Mouse (Mus musculus): ENCODE data around the gene Hmg20b. TPM values are rescaled to one million over a fixed set of nuclear protein-coding genes. Genes with fewer than 3 reads are reported as not detected.

Gene Hmg20b
- polyA plus RNA-seq, 1 experiment from 2014 or later, result 97.9 TPM

DNA sequence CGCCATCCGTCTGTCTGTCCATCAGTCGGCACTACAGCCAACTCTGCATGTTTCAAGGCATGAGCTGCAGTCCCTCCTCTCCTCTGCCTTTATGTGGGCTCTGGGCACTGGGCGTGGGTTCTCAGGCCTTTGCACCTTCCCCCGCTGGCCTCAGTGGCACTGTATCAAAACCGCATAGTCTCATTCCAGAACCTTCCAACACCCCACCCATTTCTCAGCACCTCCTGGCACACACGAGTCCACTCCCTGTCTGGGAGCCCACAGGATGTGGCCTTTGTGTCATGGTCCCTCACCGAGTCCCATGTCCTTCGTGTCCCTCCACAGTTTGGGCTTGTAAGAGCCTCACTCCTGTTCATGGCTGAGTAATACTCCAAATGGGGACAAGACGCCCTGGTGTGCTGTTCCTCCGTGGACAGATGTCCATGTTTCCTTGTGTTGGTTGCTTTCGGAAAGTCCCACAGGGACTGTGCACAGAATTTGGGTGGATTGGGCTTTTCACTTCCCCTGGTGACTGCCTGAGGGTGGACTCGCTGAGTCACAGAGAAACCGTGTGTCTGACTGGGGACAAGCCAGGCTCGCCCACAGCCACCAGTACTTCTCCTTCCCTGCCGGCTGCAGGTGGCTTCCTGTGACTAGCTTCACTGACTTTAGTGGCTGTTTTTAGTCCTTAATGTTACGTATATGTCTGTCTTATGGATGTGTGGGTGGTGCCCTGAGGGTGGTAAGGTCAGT is 51.7 kb downstream of the Hmg20b start:
- Histone ChIP-seq H3K4me3 (no peak overlapping the region), H3K4me2 (replicated peaks) (no peak overlapping the region), H3K9me3 (no peaks in the 10 kb centered on the region), H3K9ac (replicated peaks) (no peak overlapping the region), H3K27ac (replicated peaks) (no peak overlapping the region), H3K36me3 (no peaks in the 10 kb centered on the region), H3K27me3 (no peaks in the 10 kb centered on the region), H3K4me1 (peaks cover 44% of the 10 kb centered on the region)
- 94% methylated on average over 17 of the region's 17 CpGs for WGBS
- ATAC-seq (ENCODE audit: low FRiP score, low read depth), result no peak

DNA sequence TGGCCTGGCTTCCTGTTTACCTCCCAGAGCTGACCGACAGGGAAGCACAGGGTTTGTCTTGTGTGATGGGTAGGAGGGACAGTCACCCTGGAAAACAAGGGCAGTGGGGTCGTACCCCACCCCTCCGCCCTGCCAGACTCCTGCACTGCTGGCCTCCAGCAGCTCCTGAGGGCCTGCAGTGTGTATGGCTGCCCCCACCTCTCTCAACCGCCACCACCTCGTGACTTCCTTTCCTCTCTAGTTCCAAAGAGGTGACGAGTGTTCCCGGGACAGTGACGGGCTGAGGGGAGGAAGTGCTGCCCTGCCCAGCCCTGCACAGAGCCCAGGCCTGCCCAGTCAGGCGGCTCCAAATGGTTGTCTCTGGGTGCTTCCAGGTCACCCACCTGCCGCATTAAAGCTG is 52.4 kb downstream of the Hmg20b start:
- Histone ChIP-seq H3K9ac (replicated peaks) (no peak overlapping the region), H3K27me3 (no peaks in the 10 kb centered on the region), H3K27ac (replicated peaks) (no peak overlapping the region), H3K4me3 (no peak overlapping the region), H3K9me3 (no peaks in the 10 kb centered on the region), H3K36me3 (no peaks in the 10 kb centered on the region), H3K4me1 (peaks cover 40% of the 10 kb centered on the region), H3K4me2 (replicated peaks) (no peak overlapping the region)
- no peak for ATAC-seq (ENCODE audit: low FRiP score, low read depth)
- WGBS, result 80% methylated on average over 10 of the region's 10 CpGs

DNA sequence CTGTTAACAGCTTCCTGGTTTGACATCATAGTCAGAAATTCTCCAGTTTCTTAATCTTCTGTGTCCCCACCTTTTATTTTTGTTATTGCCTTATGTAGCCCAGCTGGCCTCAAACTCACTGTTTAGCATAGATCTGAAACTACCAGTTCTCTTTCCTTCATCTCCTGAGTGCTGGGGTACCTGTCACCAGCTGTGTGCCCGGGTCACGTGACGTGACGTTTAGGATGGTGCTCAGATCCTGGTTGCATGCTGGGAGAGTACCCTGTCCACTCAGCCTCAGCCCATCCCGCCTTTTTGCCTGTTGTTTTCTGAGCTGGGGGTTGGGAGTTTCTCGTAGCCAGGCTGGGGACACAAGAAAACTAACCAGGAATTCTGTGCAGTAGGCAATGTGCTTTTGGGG is 53.0 kb downstream of the Hmg20b start:
- Histone ChIP-seq H3K9ac (replicated peaks) (no peak overlapping the region), H3K4me2 (replicated peaks) (no peak overlapping the region), H3K36me3 (no peaks in the 10 kb centered on the region), H3K9me3 (no peaks in the 10 kb centered on the region), H3K4me1 (peaks cover 35% of the 10 kb centered on the region), H3K27ac (replicated peaks) (no peak overlapping the region), H3K27me3 (no peaks in the 10 kb centered on the region), H3K4me3 (no peak overlapping the region)
- no peak for ATAC-seq (ENCODE audit: low FRiP score, low read depth)
- WGBS, result 86% methylated on average over 6 of the region's 6 CpGs

Small RNA genes lying within 50 kb of the gene (microRNA-seq; reads per million reads assigned to microRNA genes)
- gene Mir6913, result not detected

Other genes with a start within 250 kb of the Hmg20b start
- gene Map2k2, start 244.6 kb downstream of the Hmg20b start, polyA plus RNA-seq (2016; fragmentation: Nextera tagmentation; extraction: Ambion mirVana), result 245 and 248 TPM in 2 replicates
- gene Zbtb7a, start 215.3 kb downstream of the Hmg20b start, polyA plus RNA-seq (2016; fragmentation: Nextera tagmentation; extraction: Ambion mirVana), result 14.6 and 15.9 TPM in 2 replicates
- gene Pias4, start 182.6 kb downstream of the Hmg20b start, polyA plus RNA-seq (2016; fragmentation: Nextera tagmentation; extraction: Ambion mirVana), result 58.6 and 64.9 TPM in 2 replicates
- 531 and 534 TPM in 2 replicates for gene Eef2, start 173.8 kb downstream of the Hmg20b start, polyA plus RNA-seq (2016; fragmentation: Nextera tagmentation; extraction: Ambion mirVana)
- 77.3 and 79.6 TPM in 2 replicates for gene Dapk3, start 167.5 kb downstream of the Hmg20b start, polyA plus RNA-seq (2016; fragmentation: Nextera tagmentation; extraction: Ambion mirVana)
- 0.18 TPM in 1 of 2 replicates, not detected in the other for gene 4930442H23Rik, start 166.6 kb downstream of the Hmg20b start, polyA plus RNA-seq (2016; fragmentation: Nextera tagmentation; extraction: Ambion mirVana)
- gene Nmrk2, start 148.4 kb downstream of the Hmg20b start, polyA plus RNA-seq (2016; fragmentation: Nextera tagmentation; extraction: Ambion mirVana), result not detected in 2 replicates
- 35.5 and 37.2 TPM in 2 replicates for gene Atcay, start 119.6 kb downstream of the Hmg20b start, polyA plus RNA-seq (2016; fragmentation: Nextera tagmentation; extraction: Ambion mirVana)
- gene Zfr2, start 117.3 kb downstream of the Hmg20b start, polyA plus RNA-seq (2016; fragmentation: Nextera tagmentation; extraction: Ambion mirVana), result 12.1 and 13.6 TPM in 2 replicates
- 4.3 and 5.0 TPM in 2 replicates for gene Matk, start 97.5 kb downstream of the Hmg20b start, polyA plus RNA-seq (2016; fragmentation: Nextera tagmentation; extraction: Ambion mirVana)
- 168 and 169 TPM in 2 replicates for gene Mrpl54, start 83.5 kb downstream of the Hmg20b start, polyA plus RNA-seq (2016; fragmentation: Nextera tagmentation; extraction: Ambion mirVana)
- 34.8 and 36.1 TPM in 2 replicates for gene Apba3, start 83.5 kb downstream of the Hmg20b start, polyA plus RNA-seq (2016; fragmentation: Nextera tagmentation; extraction: Ambion mirVana)
- 6.6 and 7.5 TPM in 2 replicates for gene Tjp3, start 58.9 kb downstream of the Hmg20b start, polyA plus RNA-seq (2016; fragmentation: Nextera tagmentation; extraction: Ambion mirVana)
- gene Pip5k1c, start 57.5 kb downstream of the Hmg20b start, polyA plus RNA-seq (2016; fragmentation: Nextera tagmentation; extraction: Ambion mirVana), result 89.9 and 92.6 TPM in 2 replicates
- gene Cactin, start 29.4 kb downstream of the Hmg20b start, polyA plus RNA-seq (2016; fragmentation: Nextera tagmentation; extraction: Ambion mirVana), result 58.8 and 60.5 TPM in 2 replicates
- gene Tbxa2r, start 21.7 kb downstream of the Hmg20b start, polyA plus RNA-seq (2016; fragmentation: Nextera tagmentation; extraction: Ambion mirVana), result 3.7 and 4.4 TPM in 2 replicates
- not detected in 2 replicates for gene Gipc3, start 7.2 kb downstream of the Hmg20b start, polyA plus RNA-seq (2016; fragmentation: Nextera tagmentation; extraction: Ambion mirVana)
- gene Mfsd12, start 7.0 kb upstream of the Hmg20b start, polyA plus RNA-seq (2016; fragmentation: Nextera tagmentation; extraction: Ambion mirVana), result 12.0 and 13.7 TPM in 2 replicates
- 0.34 and 0.92 TPM in 2 replicates for gene 4930404N11Rik, start 15.3 kb upstream of the Hmg20b start, polyA plus RNA-seq (2016; fragmentation: Nextera tagmentation; extraction: Ambion mirVana)
- gene Fzr1, start 28.0 kb upstream of the Hmg20b start, polyA plus RNA-seq (2016; fragmentation: Nextera tagmentation; extraction: Ambion mirVana), result 135 and 139 TPM in 2 replicates
- 63.5 and 67.2 TPM in 2 replicates for gene Dohh, start 33.9 kb upstream of the Hmg20b start, polyA plus RNA-seq (2016; fragmentation: Nextera tagmentation; extraction: Ambion mirVana)
- gene Gm48551, start 34.0 kb upstream of the Hmg20b start, polyA plus RNA-seq (2016; fragmentation: Nextera tagmentation; extraction: Ambion mirVana), result 4.2 and 5.5 TPM in 2 replicates
- gene Gm48552, start 38.5 kb upstream of the Hmg20b start, polyA plus RNA-seq (2016; fragmentation: Nextera tagmentation; extraction: Ambion mirVana), result 0.50 and 2.3 TPM in 2 replicates
- 2.1 and 2.8 TPM in 2 replicates for gene Smim24, start 42.6 kb upstream of the Hmg20b start, polyA plus RNA-seq (2016; fragmentation: Nextera tagmentation; extraction: Ambion mirVana)
- 14.7 and 19.7 TPM in 2 replicates for gene Nfic, start 105.2 kb upstream of the Hmg20b start, polyA plus RNA-seq (2016; fragmentation: Nextera tagmentation; extraction: Ambion mirVana)
- 37.1 and 44.4 TPM in 2 replicates for gene Celf5, start 132.2 kb upstream of the Hmg20b start, polyA plus RNA-seq (2016; fragmentation: Nextera tagmentation; extraction: Ambion mirVana)
- gene Ncln, start 145.9 kb upstream of the Hmg20b start, polyA plus RNA-seq (2016; fragmentation: Nextera tagmentation; extraction: Ambion mirVana), result 66.9 and 68.3 TPM in 2 replicates
- 0.41 and 0.77 TPM in 2 replicates for gene S1pr4, start 149.7 kb upstream of the Hmg20b start, polyA plus RNA-seq (2016; fragmentation: Nextera tagmentation; extraction: Ambion mirVana)
- 0.58 and 1.0 TPM in 2 replicates for gene Gna15, start 173.7 kb upstream of the Hmg20b start, polyA plus RNA-seq (2016; fragmentation: Nextera tagmentation; extraction: Ambion mirVana)
- 70.9 and 72.6 TPM in 2 replicates for gene Gna11, start 194.7 kb upstream of the Hmg20b start, polyA plus RNA-seq (2016; fragmentation: Nextera tagmentation; extraction: Ambion mirVana)
- gene Aes, start 209.0 kb upstream of the Hmg20b start, polyA plus RNA-seq (2016; fragmentation: Nextera tagmentation; extraction: Ambion mirVana), result 524 and 532 TPM in 2 replicates
- gene Tle2, start 224.1 kb upstream of the Hmg20b start, polyA plus RNA-seq (2016; fragmentation: Nextera tagmentation; extraction: Ambion mirVana), result 17.8 and 17.9 TPM in 2 replicates